Mouse (Mus musculus): ENCODE measurements around the gene 1700018F24Rik. TPM values are rescaled to one million over a fixed set of nuclear protein-coding genes. Genes with fewer than 3 reads are reported as not detected.

The 1700018F24Rik gene
- polyA plus RNA-seq, 1 experiment from 2014 or later: not detected

DNA sequence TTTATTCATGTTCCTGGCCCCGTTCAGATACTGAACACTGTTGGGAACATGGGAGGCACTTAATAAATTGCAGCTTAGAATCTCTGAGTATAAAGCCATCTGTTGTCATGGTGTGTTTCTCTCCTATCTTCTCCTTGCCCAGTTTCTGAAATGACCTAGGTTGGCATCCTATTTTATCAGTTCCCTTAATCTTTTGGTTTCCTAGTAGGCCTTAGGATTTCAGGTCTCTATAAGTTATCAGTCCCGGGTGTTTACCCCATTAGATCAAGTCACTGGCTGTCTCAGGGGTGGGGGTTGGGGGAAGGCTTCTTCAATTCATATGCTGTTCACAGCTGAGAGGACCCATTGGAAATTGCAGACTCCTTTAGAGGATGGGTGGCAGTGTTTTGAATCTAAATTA lies 42.0 kb downstream of the 1700018F24Rik start:
- WGBS: 79% methylated on average over 2 of the region's 2 CpGs
- Histone ChIP-seq H3K9me3 (no peaks in the 10 kb centered on the region), H3K36me3 (replicated peaks) (peaks cover 32% of the 10 kb centered on the region), H3K27me3 (replicated peaks; ENCODE audit: low read depth, poor library complexity, severe bottlenecking) (no peaks in the 10 kb centered on the region), H3K4me1 (peaks cover 12% of the 10 kb centered on the region), H3K4me3 (peak overlapping the region; percentile 85), H3K27ac (replicated peaks) (no peak overlapping the region)
- DNase-seq (ENCODE audit: low spot score): no peak

DNA sequence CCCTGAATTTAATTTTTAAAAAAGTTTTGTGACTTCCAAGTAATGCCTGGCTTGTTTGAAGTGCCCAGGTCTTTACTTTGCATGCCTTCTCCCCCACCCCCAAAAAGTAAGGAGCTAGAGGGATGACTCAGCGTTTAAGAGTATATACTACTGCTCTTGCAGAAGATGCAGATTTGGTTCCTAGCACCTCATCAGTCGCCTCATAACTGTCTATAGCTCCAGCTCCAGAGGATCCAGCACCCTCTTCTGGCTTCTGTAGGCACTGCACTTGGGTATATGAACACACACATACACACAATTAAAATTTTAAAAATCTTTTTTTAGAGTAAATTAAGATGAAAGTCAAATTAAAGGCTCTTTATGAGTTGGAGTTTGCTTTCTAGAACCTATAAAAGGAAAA lies 45.4 kb downstream of the 1700018F24Rik start:
- DNase-seq (ENCODE audit: low spot score): no peak
- H3K4me1 ChIP-seq: peaks cover 12% of the 10 kb centered on the region
- peaks cover 63% of the 10 kb centered on the region for H3K36me3 ChIP-seq (replicated peaks)
- no peaks in the 10 kb centered on the region for H3K27me3 ChIP-seq (replicated peaks; ENCODE audit: low read depth, poor library complexity, severe bottlenecking)
- H3K4me3 ChIP-seq: no peak overlapping the region
- 90% methylated on average over 2 of the region's 2 CpGs for WGBS
- no peak overlapping the region for H3K27ac ChIP-seq (replicated peaks)
- no peaks in the 10 kb centered on the region for H3K9me3 ChIP-seq

DNA sequence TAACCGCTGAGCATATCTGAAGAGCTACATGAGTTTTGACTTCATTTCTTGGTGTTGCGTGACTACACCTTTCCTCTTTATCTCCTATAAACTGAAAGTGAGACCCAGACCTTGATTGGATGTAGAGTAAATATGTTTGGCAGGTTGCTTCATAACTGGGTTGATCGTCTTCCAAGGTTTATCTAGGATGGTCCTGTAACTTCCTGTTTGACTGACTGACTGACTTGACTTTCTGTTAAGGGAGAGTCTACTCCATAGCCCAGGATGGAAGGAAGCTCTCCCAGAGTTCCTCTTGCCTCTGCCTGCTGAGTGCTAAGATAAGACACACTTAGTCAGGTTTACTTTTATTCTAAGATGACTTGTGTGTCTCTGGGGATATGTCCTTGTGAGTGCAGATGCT lies 47.1 kb downstream of the 1700018F24Rik start:
- no peaks in the 10 kb centered on the region for H3K9me3 ChIP-seq
- H3K4me3 ChIP-seq: no peak overlapping the region
- WGBS: 93% methylated on average over 3 of the region's 3 CpGs
- no peak for DNase-seq (ENCODE audit: low spot score)
- H3K27me3 ChIP-seq (replicated peaks; ENCODE audit: low read depth, poor library complexity, severe bottlenecking): no peaks in the 10 kb centered on the region
- peaks cover 80% of the 10 kb centered on the region for H3K36me3 ChIP-seq (replicated peaks)
- H3K27ac ChIP-seq (replicated peaks): no peak overlapping the region
- peaks cover 3% of the 10 kb centered on the region; the same call in 1 of the 2 replicates for H3K4me1 ChIP-seq

Other genes starting within 250 kb of the 1700018F24Rik start
- gene Smurf1, start 77.1 kb upstream of the 1700018F24Rik start, polyA plus RNA-seq (2016; fragmentation: Nextera tagmentation; extraction: Ambion mirVana): 14.5 and 17.0 TPM in 2 replicates
- not detected in 2 replicates for gene Gm4871, start 10.2 kb upstream of the 1700018F24Rik start, polyA plus RNA-seq (2016; fragmentation: Nextera tagmentation; extraction: Ambion mirVana)
- 122 and 129 TPM in 2 replicates for gene Arpc1a, start 40.8 kb downstream of the 1700018F24Rik start, polyA plus RNA-seq (2016; fragmentation: Nextera tagmentation; extraction: Ambion mirVana)
- gene Kpna7, start 41.0 kb downstream of the 1700018F24Rik start, polyA plus RNA-seq (2016; fragmentation: Nextera tagmentation; extraction: Ambion mirVana): 0.06 TPM in 1 of 2 replicates, not detected in the other
- gene Arpc1b, start 71.2 kb downstream of the 1700018F24Rik start, polyA plus RNA-seq (2016; fragmentation: Nextera tagmentation; extraction: Ambion mirVana): 95.4 and 97.9 TPM in 2 replicates
- gene Pdap1, start 97.2 kb downstream of the 1700018F24Rik start, polyA plus RNA-seq (2016; fragmentation: Nextera tagmentation; extraction: Ambion mirVana): 144 and 151 TPM in 2 replicates
- gene Bud31, start 97.4 kb downstream of the 1700018F24Rik start, polyA plus RNA-seq (2016; fragmentation: Nextera tagmentation; extraction: Ambion mirVana): 249 and 250 TPM in 2 replicates
- 17.6 and 18.9 TPM in 2 replicates for gene Ptcd1, start 124.1 kb downstream of the 1700018F24Rik start, polyA plus RNA-seq (2016; fragmentation: Nextera tagmentation; extraction: Ambion mirVana)
- 87.0 and 91.9 TPM in 2 replicates for gene Cpsf4, start 124.2 kb downstream of the 1700018F24Rik start, polyA plus RNA-seq (2016; fragmentation: Nextera tagmentation; extraction: Ambion mirVana)
- gene Atp5j2, start 149.1 kb downstream of the 1700018F24Rik start, polyA plus RNA-seq (2016; fragmentation: Nextera tagmentation; extraction: Ambion mirVana): 523 and 540 TPM in 2 replicates
- gene Zkscan14, start 158.9 kb downstream of the 1700018F24Rik start, polyA plus RNA-seq (2016; fragmentation: Nextera tagmentation; extraction: Ambion mirVana): 7.1 and 9.0 TPM in 2 replicates
- gene Zkscan5, start 161.6 kb downstream of the 1700018F24Rik start, polyA plus RNA-seq (2016; fragmentation: Nextera tagmentation; extraction: Ambion mirVana): 17.8 and 19.5 TPM in 2 replicates
- gene Zfp655, start 188.7 kb downstream of the 1700018F24Rik start, polyA plus RNA-seq (2016; fragmentation: Nextera tagmentation; extraction: Ambion mirVana): 31.2 and 31.4 TPM in 2 replicates
- gene Zscan25, start 237.5 kb downstream of the 1700018F24Rik start, polyA plus RNA-seq (2016; fragmentation: Nextera tagmentation; extraction: Ambion mirVana): 0.45 and 0.83 TPM in 2 replicates